Mouse (Mus musculus): ENCODE results near the gene Rbm4. TPM values are rescaled to one million over a fixed set of nuclear protein-coding genes. Genes with fewer than 3 reads are reported as not detected.
"Not testable (repeated sequence)": the region's sequence is repeated elsewhere in the genome, so short reads cannot be mapped to it uniquely, and the experiment has no call there.

The Rbm4 gene
- polyA plus RNA-seq (2017; shearing (Covaris generic)), result 10 to 100 TPM; 30.3 to 45.0 (median 35.3) TPM

GRCm38 (mm10) chr19:4793831-4794422 lies at the start of gene Rbm4:
Rbm4 (minus strand) TSS chr19:4793901.
- ATAC-seq, result peak; percentile 97

GRCm38 (mm10) chr19:4842611-4843010 lies 48.9 kb upstream of the Rbm4 start:
- no peak for ATAC-seq

- ATAC-seq, result no peak
Observed at GRCm38 (mm10) chr19:4840848-4841247, 47.1 kb upstream of the Rbm4 start.

- peak; percentile 98 for ATAC-seq
Observed at GRCm38 (mm10) chr19:4839149-4839548, 45.4 kb upstream of the Rbm4 start, which contains the start of the genes Ccs and Ccdc87. Ccs (minus strand) TSS chr19:4839332. Ccdc87 (plus strand) TSS chr19:4839366.

GRCm38 (mm10) chr19:4838526-4839140 lies 44.9 kb upstream of the Rbm4 start:
- no peak for ATAC-seq

- ATAC-seq, result no peak
Observed at GRCm38 (mm10) chr19:4837049-4837448, 43.3 kb upstream of the Rbm4 start.

- ATAC-seq, result no peak
Observed at GRCm38 (mm10) chr19:4836096-4836495, 42.4 kb upstream of the Rbm4 start.

- no peak for ATAC-seq
Observed at GRCm38 (mm10) chr19:4833977-4834376, 40.3 kb upstream of the Rbm4 start.

GRCm38 (mm10) chr19:4829156-4829555 lies 35.5 kb upstream of the Rbm4 start:
- no peak for ATAC-seq

GRCm38 (mm10) chr19:4828444-4829114 lies 34.9 kb upstream of the Rbm4 start:
- no peak for ATAC-seq

- no peak for ATAC-seq
Observed at GRCm38 (mm10) chr19:4820678-4821303, 27.1 kb upstream of the Rbm4 start.

- ATAC-seq, result no peak
Observed at GRCm38 (mm10) chr19:4817182-4817835, 23.6 kb upstream of the Rbm4 start.

GRCm38 (mm10) chr19:4813015-4813414 lies 19.3 kb upstream of the Rbm4 start:
- no peak for ATAC-seq

- ATAC-seq, result not testable (repeated sequence)
Observed at GRCm38 (mm10) chr19:4812334-4812949, 18.7 kb upstream of the Rbm4 start.

GRCm38 (mm10) chr19:4811909-4812242 lies 18.2 kb upstream of the Rbm4 start:
- ATAC-seq, result no peak

- peak; percentile 97 for ATAC-seq
Observed at GRCm38 (mm10) chr19:4811063-4811908, 17.6 kb upstream of the Rbm4 start, which contains the start of the genes Gm21992 and Rbm14. Gm21992 (minus strand) TSS chr19:4811612. Rbm14 (minus strand) TSS chr19:4811634.

- no peak for ATAC-seq
Observed at GRCm38 (mm10) chr19:4810746-4811062, 17.0 kb upstream of the Rbm4 start.

GRCm38 (mm10) chr19:4810309-4810708 lies 16.6 kb upstream of the Rbm4 start:
- ATAC-seq, result no peak

GRCm38 (mm10) chr19:4803283-4803682 lies 9.6 kb upstream of the Rbm4 start:
- ATAC-seq, result no peak

GRCm38 (mm10) chr19:4802691-4803091 lies 9.0 kb upstream of the Rbm4 start:
- no peak for ATAC-seq

- no peak for ATAC-seq
Observed at GRCm38 (mm10) chr19:4799083-4799482, 5.4 kb upstream of the Rbm4 start.

GRCm38 (mm10) chr19:4797846-4798245 lies 4.1 kb upstream of the Rbm4 start:
- ATAC-seq, result no peak

Measured in inflammation-experienced regulatory T-cells, adult 6 months (primary cell).